Mouse (Mus musculus) heart, postnatal 4 days (tissue): Measurements from ENCODE around the gene Abca12. TPM values are rescaled to one million over a fixed set of nuclear protein-coding genes. Genes with fewer than 3 reads are reported as not detected.

Source experiments
- DNase-seq: peaks from one replicate; pipeline ENCODE4 v3.0.0; 2021
- total RNA-seq, 2 experiments: library from RNA; stranded (reverse); gene quantifications; 2 replicates each; pipeline ENCODE4 v1.2.3; 2021

Gene Abca12
- total RNA-seq, 2 experiments from 2014 or later: 0.77 to 0.83 TPM

GRCm38 (mm10) chr1:71330349-71330748 is 84.4 kb downstream of the Abca12 start:
- DNase-seq: no peak

GRCm38 (mm10) chr1:71312171-71312570 is 102.5 kb downstream of the Abca12 start:
- DNase-seq: peak; percentile 20

GRCm38 (mm10) chr1:71310614-71311013 is 104.1 kb downstream of the Abca12 start:
- no peak for DNase-seq

GRCm38 (mm10) chr1:71307362-71307761 is 107.3 kb downstream of the Abca12 start:
- peak; percentile 19 for DNase-seq

GRCm38 (mm10) chr1:71306196-71306595 is 108.5 kb downstream of the Abca12 start:
- DNase-seq: no peak

GRCm38 (mm10) chr1:71304588-71304987 is 110.1 kb downstream of the Abca12 start:
- DNase-seq: no peak

- DNase-seq: no peak
These were observed 117.7 kb downstream of the Abca12 start for GRCm38 (mm10) chr1:71297021-71297420.

- DNase-seq: no peak
These were observed 118.1 kb downstream of the Abca12 start for GRCm38 (mm10) chr1:71296585-71296984.

GRCm38 (mm10) chr1:71291917-71292316 is 122.8 kb downstream of the Abca12 start:
- no peak for DNase-seq

GRCm38 (mm10) chr1:71289511-71289910 is 125.2 kb downstream of the Abca12 start:
- DNase-seq: peak; percentile 79

GRCm38 (mm10) chr1:71276940-71277339 is 137.8 kb downstream of the Abca12 start:
- peak; percentile 68 for DNase-seq

- no peak for DNase-seq
These were observed 142.2 kb downstream of the Abca12 start for GRCm38 (mm10) chr1:71272550-71272949.

GRCm38 (mm10) chr1:71272077-71272476 is 142.6 kb downstream of the Abca12 start:
- no peak for DNase-seq

GRCm38 (mm10) chr1:71270083-71270482 is 144.6 kb downstream of the Abca12 start:
- no peak for DNase-seq

GRCm38 (mm10) chr1:71266630-71267029 is 148.1 kb downstream of the Abca12 start:
- no peak for DNase-seq

GRCm38 (mm10) chr1:71263532-71263931 is 151.2 kb downstream of the Abca12 start:
- no peak for DNase-seq

GRCm38 (mm10) chr1:71244647-71245046 is 170.1 kb downstream of the Abca12 start:
- DNase-seq: no peak

GRCm38 (mm10) chr1:71241396-71241795 is 173.3 kb downstream of the Abca12 start:
- no peak for DNase-seq

GRCm38 (mm10) chr1:71239586-71239985 is 175.1 kb downstream of the Abca12 start:
- DNase-seq: no peak

- DNase-seq: no peak
These were observed 179.4 kb downstream of the Abca12 start for GRCm38 (mm10) chr1:71235335-71235734.

- no peak for DNase-seq
These were observed 183.5 kb downstream of the Abca12 start for GRCm38 (mm10) chr1:71231211-71231610.

- no peak for DNase-seq
These were observed 211.1 kb downstream of the Abca12 start for GRCm38 (mm10) chr1:71203581-71203980.

- no peak for DNase-seq
These were observed 218.5 kb downstream of the Abca12 start for GRCm38 (mm10) chr1:71196191-71196590.

GRCm38 (mm10) chr1:71195333-71195732 is 219.4 kb downstream of the Abca12 start:
- no peak for DNase-seq

GRCm38 (mm10) chr1:71193931-71194330 is 220.8 kb downstream of the Abca12 start:
- DNase-seq: no peak
